Mouse (Mus musculus) C2C12 (cell line): ENCODE results near the gene Foxd1. TPM values are rescaled to one million over a fixed set of nuclear protein-coding genes. Genes with fewer than 3 reads are reported as not detected.
A peak's percentile ranks its signal among the peaks of the same experiment; 100 is the strongest.

ENCODE experiments used
- H3K27me3 ChIP-seq: one replicate; pipeline ENCODE4 v1.6.1; 2011; ENCODE audit not compliant: control insufficient read depth, insufficient read depth, insufficient read length
- H3K36me3 ChIP-seq: one replicate; pipeline ENCODE4 v1.6.1; 2011; ENCODE audit not compliant: control insufficient read depth, insufficient read depth
- H3K4me3 ChIP-seq: one replicate; pipeline ENCODE4 v1.5.1; 2011; ENCODE audit warnings: mild to moderate bottlenecking, control low read depth; ENCODE audit not compliant: poor library complexity, insufficient read depth, severe bottlenecking
- H3K79me2 ChIP-seq: one replicate; pipeline ENCODE4 v1.6.1; 2011; ENCODE audit not compliant: control insufficient read depth, insufficient read depth
- H3K79me3 ChIP-seq: one replicate; pipeline ENCODE4 v1.6.1; 2011; ENCODE audit warnings: low read depth, control low read depth
- H3ac ChIP-seq: one replicate; pipeline ENCODE3; 2011; ENCODE audit warnings: low read depth; ENCODE audit not compliant: control insufficient read depth, insufficient read length
- CEBPB ChIP-seq: IDR thresholded peaks from one replicate; pipeline ENCODE4 v1.6.1; 2011; ENCODE audit warnings: low read depth, mild to moderate bottlenecking, control low read depth, moderate library complexity
- CTCF ChIP-seq: IDR thresholded peaks from one replicate; pipeline ENCODE4 v1.5.1; 2011; ENCODE audit not compliant: control insufficient read depth, insufficient read depth, insufficient read length
- FOSL1 ChIP-seq: IDR thresholded peaks from one replicate; pipeline ENCODE4 v1.8.0; 2011; ENCODE audit warnings: mild to moderate bottlenecking, low read length; ENCODE audit not compliant: poor library complexity, insufficient read depth, severe bottlenecking
- MAX ChIP-seq: IDR thresholded peaks from one replicate; pipeline ENCODE4 v1.6.1; 2011; ENCODE audit warnings: mild to moderate bottlenecking, control low read depth
- MYOD1 ChIP-seq: IDR thresholded peaks from one replicate; pipeline ENCODE4 v1.6.1; 2011; ENCODE audit warnings: low read depth; ENCODE audit not compliant: control insufficient read depth, insufficient read length
- MYOG ChIP-seq: IDR thresholded peaks from one replicate; pipeline ENCODE4 v1.6.1; 2011; ENCODE audit not compliant: control insufficient read depth, insufficient read length; ENCODE audit errors: extremely low read depth
- USF1 ChIP-seq: IDR thresholded peaks from one replicate; pipeline ENCODE4 v1.6.1; 2011; ENCODE audit warnings: low read depth, mild to moderate bottlenecking, control low read depth, moderate library complexity
- polyA plus RNA-seq: library from polyadenylated mRNA; unstranded; fragments of >200 nt; fragmentation: generic; extraction: Trizol; gene quantifications from one replicate; pipeline ENCODE4 v1.2.1, GENCODE M21; 2012; ENCODE audit warnings: missing spikeins

Foxd1 gene
- polyA plus RNA-seq, 1 experiment: 0.14 TPM

DNA sequence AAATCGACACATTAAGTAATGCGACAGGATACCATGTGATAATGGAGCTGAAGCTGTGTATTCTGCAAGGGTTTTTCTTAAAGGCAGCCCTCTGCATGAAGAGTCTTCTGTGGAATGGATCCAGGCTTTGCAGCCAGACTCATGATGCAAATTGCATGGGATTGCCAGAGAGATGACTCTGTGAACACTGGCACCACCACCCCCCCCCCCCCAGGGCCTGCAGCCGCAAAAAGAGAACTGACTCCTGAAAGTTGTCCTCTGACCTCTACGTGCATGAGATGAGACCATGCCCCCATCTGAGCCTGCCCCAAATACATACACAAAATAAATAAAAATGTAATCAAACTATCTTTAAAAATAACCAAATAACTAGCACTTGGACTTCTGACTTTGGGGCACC is 4.6 kb upstream of the Foxd1 start:
- Histone ChIP-seq H3K79me2 (no peaks in the 10 kb centered on the region), H3K27me3 (peaks cover 34% of the 10 kb centered on the region), H3ac (no peak overlapping the region)

GRCm38 (mm10) chr13:98351527-98351926 is 2.5 kb upstream of the Foxd1 start:
- Histone ChIP-seq H3K4me3 (no peak overlapping the region), H3K79me2 (no peaks in the 10 kb centered on the region), H3K79me3 (no peaks in the 10 kb centered on the region), H3ac (no peak overlapping the region), H3K36me3 (no peaks in the 10 kb centered on the region), H3K27me3 (peaks cover 50% of the 10 kb centered on the region)
- TF ChIP-seq MYOG: no peak
- no peak for TF ChIP-seq USF1
- peak; percentile 33 for TF ChIP-seq CTCF

More for the DNA sequence above, 4.6 kb upstream of the Foxd1 start:
- no peaks in the 10 kb centered on the region for H3K79me3 ChIP-seq
- H3K36me3 ChIP-seq: no peaks in the 10 kb centered on the region
- H3K4me3 ChIP-seq: no peak overlapping the region
- TF ChIP-seq CEBPB (no peak), CTCF (no peak)

- Histone ChIP-seq H3K36me3 (no peaks in the 10 kb centered on the region), H3K4me3 (no peak overlapping the region), H3ac (no peak overlapping the region), H3K27me3 (peaks cover 50% of the 10 kb centered on the region), H3K79me3 (no peaks in the 10 kb centered on the region), H3K79me2 (no peaks in the 10 kb centered on the region)
- TF ChIP-seq FOSL1: no peak
- TF ChIP-seq CTCF: no peak
- no peak for TF ChIP-seq USF1
- TF ChIP-seq MYOG: no peak
- no peak for TF ChIP-seq MAX
- no peak for TF ChIP-seq MYOD1
- no peak for TF ChIP-seq CEBPB
Measured at GRCm38 (mm10) chr13:98352381-98352975, 1.6 kb upstream of the Foxd1 start.

- no peak for TF ChIP-seq CTCF
- TF ChIP-seq MAX: no peak
- no peak for TF ChIP-seq USF1
- TF ChIP-seq FOSL1: no peak
- TF ChIP-seq CEBPB: no peak
- no peak for TF ChIP-seq MYOD1
- TF ChIP-seq MYOG: no peak
Measured at GRCm38 (mm10) chr13:98353709-98354089, 343 bp upstream of the Foxd1 start.

GRCm38 (mm10) chr13:98354871-98355558 is 973 bp downstream of the Foxd1 start:
- no peaks in the 10 kb centered on the region for H3K79me3 ChIP-seq
- no peak for TF ChIP-seq CEBPB
- no peak for TF ChIP-seq CTCF
- no peak for TF ChIP-seq MYOG
- TF ChIP-seq MYOD1: no peak
- no peak for TF ChIP-seq FOSL1
- TF ChIP-seq MAX: no peak
- no peak for TF ChIP-seq USF1

More at GRCm38 (mm10) chr13:98353709-98354089, 343 bp upstream of the Foxd1 start:
- Histone ChIP-seq H3K36me3 (no peaks in the 10 kb centered on the region), H3K27me3 (peaks cover 61% of the 10 kb centered on the region), H3ac (no peak overlapping the region), H3K4me3 (no peak overlapping the region), H3K79me2 (no peaks in the 10 kb centered on the region), H3K79me3 (no peaks in the 10 kb centered on the region)

GRCm38 (mm10) chr13:98355559-98356111 is 1.6 kb downstream of the Foxd1 start:
- no peaks in the 10 kb centered on the region for H3K79me3 ChIP-seq
- H3K27me3 ChIP-seq: peaks cover 65% of the 10 kb centered on the region
- TF ChIP-seq MAX: no peak
- no peak for TF ChIP-seq CEBPB
- no peak for TF ChIP-seq CTCF
- no peak for TF ChIP-seq USF1
- no peak for TF ChIP-seq MYOG
- no peak for TF ChIP-seq FOSL1
- TF ChIP-seq MYOD1: no peak
- H3K79me2 ChIP-seq: no peaks in the 10 kb centered on the region
- H3ac ChIP-seq: no peak overlapping the region
- no peak overlapping the region for H3K4me3 ChIP-seq
- H3K36me3 ChIP-seq: no peaks in the 10 kb centered on the region

More at GRCm38 (mm10) chr13:98354871-98355558, 973 bp downstream of the Foxd1 start:
- Histone ChIP-seq H3K27me3 (peaks cover 69% of the 10 kb centered on the region), H3ac (no peak overlapping the region), H3K79me2 (no peaks in the 10 kb centered on the region), H3K4me3 (no peak overlapping the region), H3K36me3 (no peaks in the 10 kb centered on the region)
